Mouse (Mus musculus) intestine, embryonic 16.5 days (tissue): ENCODE data around the gene Abr. TPM values are rescaled to one million over a fixed set of nuclear protein-coding genes. Genes with fewer than 3 reads are reported as not detected.

ENCODE experiments used
- ATAC-seq: fragments of 200-750 bp; cut with Nextera tagmentation; 2 replicates; pipeline ENCODE4 v1.8.0; 2017; ENCODE audit warnings: moderate TSS enrichment, moderate library complexity
- H3K27ac ChIP-seq: fragments of 300-500 bp; sonication (generic); 2 replicates; pipeline ENCODE4 v1.5.1; 2014; ENCODE audit warnings: mild to moderate bottlenecking, low read length
- H3K27me3 ChIP-seq: fragments of 300-500 bp; sonication (generic); replicated peaks from 2 replicates; pipeline ENCODE4 v1.6.1; 2014; ENCODE audit warnings: low read length, control low read depth, mixed read lengths; ENCODE audit not compliant: control insufficient read depth, insufficient read depth
- H3K36me3 ChIP-seq: fragments of 300-500 bp; sonication (generic); 2 replicates; pipeline ENCODE4 v1.6.1; 2014; ENCODE audit warnings: low read length, control low read depth; ENCODE audit not compliant: control insufficient read depth, insufficient read depth
- H3K4me1 ChIP-seq: fragments of 300-500 bp; sonication (generic); 2 replicates; pipeline ENCODE4 v1.6.1; 2014; ENCODE audit warnings: low read length, control low read depth, mixed read lengths; ENCODE audit not compliant: control insufficient read depth, insufficient read depth
- H3K4me2 ChIP-seq: fragments of 300-500 bp; sonication (generic); 2 replicates; pipeline ENCODE4 v1.6.1; 2014; ENCODE audit warnings: low read depth, low read length, control low read depth
- H3K4me3 ChIP-seq: fragments of 300-500 bp; sonication (generic); 2 replicates; pipeline ENCODE4 v1.5.1; 2014; ENCODE audit warnings: mild to moderate bottlenecking, low read length
- H3K9ac ChIP-seq: fragments of 300-500 bp; sonication (generic); 2 replicates; pipeline ENCODE4 v1.6.1; 2014; ENCODE audit warnings: low read depth, low read length
- H3K9me3 ChIP-seq: fragments of 300-500 bp; sonication (generic); 2 replicates; pipeline ENCODE4 v1.6.1; 2016; ENCODE audit warnings: low read length, control low read depth; ENCODE audit not compliant: control insufficient read depth
- WGBS: fragments of 180-500 bp; shearing (Covaris S2); extraction: QIAGEN DNeasy Blood & Tissue Kit; methylation state at CpG from one replicate; pipeline ENCODE4 v1.1.7; 2014; 5-methylcytosine and 5-hydroxymethylcytosine counted together
- polyA plus RNA-seq: library from polyadenylated mRNA; unstranded; fragments of >200 nt; fragmentation: Nextera tagmentation; extraction: Ambion mirVana; gene quantifications from 2 replicates; pipeline ENCODE4 v1.2.1, GENCODE M21; 2015

Gene Abr
- polyA plus RNA-seq, 1 experiment from 2014 or later = 29.5 TPM

- Histone ChIP-seq H3K4me2 (no peak overlapping the region), H3K9ac (no peak overlapping the region), H3K4me3 (no peak overlapping the region), H3K27me3 (no peaks in the 10 kb centered on the region), H3K9me3 (no peaks in the 10 kb centered on the region), H3K27ac (no peak overlapping the region), H3K4me1 (no peaks in the 10 kb centered on the region), H3K36me3 (no peaks in the 10 kb centered on the region)
- 63% methylated on average over 4 of the region's 4 CpGs for WGBS
- no peak for ATAC-seq
Measured at GRCm38 (mm10) chr11:76562165-76562564, 59.9 kb downstream of the Abr start.

- 82% methylated on average over 4 of the region's 4 CpGs for WGBS
- no peak overlapping the region for H3K4me3 ChIP-seq
- no peak overlapping the region for H3K9ac ChIP-seq
- no peak for ATAC-seq
- H3K4me1 ChIP-seq = no peaks in the 10 kb centered on the region
- no peak overlapping the region for H3K4me2 ChIP-seq
- H3K27ac ChIP-seq = no peak overlapping the region
- no peaks in the 10 kb centered on the region for H3K9me3 ChIP-seq
- no peaks in the 10 kb centered on the region for H3K36me3 ChIP-seq
- H3K27me3 ChIP-seq = no peaks in the 10 kb centered on the region
Measured at GRCm38 (mm10) chr11:76557837-76558236, 64.3 kb downstream of the Abr start.

GRCm38 (mm10) chr11:76548153-76548721 lies 73.9 kb downstream of the Abr start:
- ATAC-seq = no peak
- Histone ChIP-seq H3K9ac (no peak overlapping the region), H3K27ac (no peak overlapping the region), H3K36me3 (no peaks in the 10 kb centered on the region), H3K4me3 (no peak overlapping the region), H3K4me1 (no peaks in the 10 kb centered on the region), H3K27me3 (no peaks in the 10 kb centered on the region), H3K9me3 (no peaks in the 10 kb centered on the region), H3K4me2 (no peak overlapping the region)
- 84% methylated on average over 4 of the region's 4 CpGs for WGBS

- no peaks in the 10 kb centered on the region for H3K27me3 ChIP-seq
- no peaks in the 10 kb centered on the region for H3K36me3 ChIP-seq
- H3K9me3 ChIP-seq = no peaks in the 10 kb centered on the region
- no peak overlapping the region for H3K4me3 ChIP-seq
- no peak overlapping the region for H3K4me2 ChIP-seq
- H3K4me1 ChIP-seq = no peaks in the 10 kb centered on the region
- no peak for ATAC-seq
- WGBS = 64% methylated on average over 5 of the region's 5 CpGs
- no peak overlapping the region for H3K9ac ChIP-seq
- no peak overlapping the region for H3K27ac ChIP-seq
Measured at GRCm38 (mm10) chr11:76547420-76547819, 74.7 kb downstream of the Abr start.

GRCm38 (mm10) chr11:76546431-76546830 lies 75.7 kb downstream of the Abr start:
- Histone ChIP-seq H3K27ac (no peak overlapping the region), H3K9ac (no peak overlapping the region), H3K27me3 (no peaks in the 10 kb centered on the region), H3K9me3 (no peaks in the 10 kb centered on the region), H3K4me2 (no peak overlapping the region), H3K4me1 (no peaks in the 10 kb centered on the region), H3K4me3 (no peak overlapping the region), H3K36me3 (no peaks in the 10 kb centered on the region)
- WGBS = 79% methylated on average over 4 of the region's 4 CpGs
- ATAC-seq = no peak

GRCm38 (mm10) chr11:76543300-76543699 lies 78.8 kb downstream of the Abr start:
- Histone ChIP-seq H3K27ac (no peak overlapping the region), H3K27me3 (no peaks in the 10 kb centered on the region), H3K9ac (no peak overlapping the region), H3K4me2 (no peak overlapping the region), H3K4me3 (no peak overlapping the region), H3K36me3 (no peaks in the 10 kb centered on the region), H3K4me1 (no peaks in the 10 kb centered on the region), H3K9me3 (no peaks in the 10 kb centered on the region)
- no peak for ATAC-seq
- 74% methylated on average over 5 of the region's 5 CpGs for WGBS

GRCm38 (mm10) chr11:76540973-76541372 lies 81.1 kb downstream of the Abr start:
- Histone ChIP-seq H3K4me1 (no peaks in the 10 kb centered on the region), H3K27ac (no peak overlapping the region), H3K4me2 (no peak overlapping the region), H3K27me3 (no peaks in the 10 kb centered on the region), H3K9ac (no peak overlapping the region), H3K4me3 (no peak overlapping the region), H3K9me3 (no peaks in the 10 kb centered on the region), H3K36me3 (no peaks in the 10 kb centered on the region)
- WGBS = 8% methylated on average over 1 of the region's 1 CpGs
- ATAC-seq = peak; percentile 63; the same call in 1 of the 2 replicates

GRCm38 (mm10) chr11:76537401-76537800 lies 84.7 kb downstream of the Abr start:
- no peak overlapping the region for H3K27ac ChIP-seq
- no peak overlapping the region for H3K9ac ChIP-seq
- H3K4me3 ChIP-seq = no peak overlapping the region
- no peak for ATAC-seq
- WGBS = 81% methylated on average over 3 of the region's 3 CpGs
- H3K36me3 ChIP-seq = no peaks in the 10 kb centered on the region
- no peaks in the 10 kb centered on the region for H3K9me3 ChIP-seq
- H3K4me2 ChIP-seq = no peak overlapping the region
- H3K27me3 ChIP-seq = no peaks in the 10 kb centered on the region
- H3K4me1 ChIP-seq = no peaks in the 10 kb centered on the region

GRCm38 (mm10) chr11:76536576-76537354 lies 85.3 kb downstream of the Abr start:
- H3K36me3 ChIP-seq = no peaks in the 10 kb centered on the region
- no peak for ATAC-seq
- H3K4me3 ChIP-seq = no peak overlapping the region
- no peak overlapping the region for H3K9ac ChIP-seq
- no peaks in the 10 kb centered on the region for H3K4me1 ChIP-seq
- 83% methylated on average over 10 of the region's 10 CpGs for WGBS
- H3K9me3 ChIP-seq = no peaks in the 10 kb centered on the region
- H3K4me2 ChIP-seq = no peak overlapping the region
- H3K27me3 ChIP-seq = no peaks in the 10 kb centered on the region
- H3K27ac ChIP-seq = no peak overlapping the region
